Mouse (Mus musculus) B cell, adult 62 days (primary cell): ENCODE data around the gene Gm11009. TPM values are rescaled to one million over a fixed set of nuclear protein-coding genes. Genes with fewer than 3 reads are reported as not detected.

Experiments
- total RNA-seq: library from RNA; stranded (reverse); gene quantifications from 4 replicates; pipeline ENCODE4 v1.2.4, GENCODE M21; 2023

The Gm11009 gene
- not detected in 4 replicates for total RNA-seq

DNA sequence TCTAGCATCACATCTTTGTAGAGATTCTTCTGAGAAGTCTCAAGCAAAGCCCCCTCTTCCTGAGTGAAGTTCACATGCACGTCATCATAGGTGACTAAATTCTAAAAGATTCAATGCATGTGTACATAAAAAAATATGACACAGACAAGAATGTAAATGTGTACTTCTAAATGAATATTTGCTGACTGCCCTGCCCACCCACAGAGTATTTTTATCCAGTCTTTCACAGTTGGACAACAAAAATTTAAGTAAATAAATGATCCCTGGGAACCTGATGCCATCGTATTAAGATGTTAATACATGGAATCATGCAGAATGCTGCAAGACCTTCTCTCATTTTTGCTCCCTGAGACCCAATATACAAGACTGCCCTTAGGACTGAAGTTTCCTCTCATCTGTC, at the start of gene Gm11009:
Gm11009 (minus strand) TSS at position 101 of the 400 bp plus-strand sequence.

Other genes with a start within 250 kb of the Gm11009 start
- gene Gm2004, start 169.7 kb downstream of the Gm11009 start, total RNA-seq: 0.46 to 3.3 TPM (median 0.57 TPM) in 3 of 4 replicates, not detected in the other
- gene 2210418O10Rik, start 92.9 kb downstream of the Gm11009 start, total RNA-seq: 0.18 to 0.64 TPM (median 0.39 TPM) in 4 replicates
- gene Gm14435, start 104.1 kb upstream of the Gm11009 start, total RNA-seq: 1.8 to 4.7 TPM (median 2.0 TPM) in 3 of 4 replicates, not detected in the other
- not detected in 4 replicates for gene Gm14434, start 167.3 kb upstream of the Gm11009 start, total RNA-seq
- 0.45 TPM in 1 of 4 replicates, not detected in the others for gene Zfp967, start 201.6 kb upstream of the Gm11009 start, total RNA-seq